Mouse (Mus musculus) frontal cortex, adult 2 months (tissue): ENCODE data around the gene Slc26a11. TPM values are rescaled to one million over a fixed set of nuclear protein-coding genes. Genes with fewer than 3 reads are reported as not detected.

ENCODE experiments used
- DNase-seq, 2 experiments: peaks; one replicate each; pipeline ENCODE4 v3.0.0; 2022; ENCODE audit warnings: low spot score in 1 of 2; ENCODE audit errors: extremely low spot score in 1 of 2
- polyA plus RNA-seq: library from polyadenylated mRNA; depleted of rRNA; stranded (reverse); fragments of >200 nt; gene quantifications from 2 replicates; pipeline ENCODE4 v1.2.3, GENCODE M21; 2012; rRNA removed

Gene Slc26a11
- polyA plus RNA-seq, result 5.9 and 6.6 TPM in 2 replicates

DNA sequence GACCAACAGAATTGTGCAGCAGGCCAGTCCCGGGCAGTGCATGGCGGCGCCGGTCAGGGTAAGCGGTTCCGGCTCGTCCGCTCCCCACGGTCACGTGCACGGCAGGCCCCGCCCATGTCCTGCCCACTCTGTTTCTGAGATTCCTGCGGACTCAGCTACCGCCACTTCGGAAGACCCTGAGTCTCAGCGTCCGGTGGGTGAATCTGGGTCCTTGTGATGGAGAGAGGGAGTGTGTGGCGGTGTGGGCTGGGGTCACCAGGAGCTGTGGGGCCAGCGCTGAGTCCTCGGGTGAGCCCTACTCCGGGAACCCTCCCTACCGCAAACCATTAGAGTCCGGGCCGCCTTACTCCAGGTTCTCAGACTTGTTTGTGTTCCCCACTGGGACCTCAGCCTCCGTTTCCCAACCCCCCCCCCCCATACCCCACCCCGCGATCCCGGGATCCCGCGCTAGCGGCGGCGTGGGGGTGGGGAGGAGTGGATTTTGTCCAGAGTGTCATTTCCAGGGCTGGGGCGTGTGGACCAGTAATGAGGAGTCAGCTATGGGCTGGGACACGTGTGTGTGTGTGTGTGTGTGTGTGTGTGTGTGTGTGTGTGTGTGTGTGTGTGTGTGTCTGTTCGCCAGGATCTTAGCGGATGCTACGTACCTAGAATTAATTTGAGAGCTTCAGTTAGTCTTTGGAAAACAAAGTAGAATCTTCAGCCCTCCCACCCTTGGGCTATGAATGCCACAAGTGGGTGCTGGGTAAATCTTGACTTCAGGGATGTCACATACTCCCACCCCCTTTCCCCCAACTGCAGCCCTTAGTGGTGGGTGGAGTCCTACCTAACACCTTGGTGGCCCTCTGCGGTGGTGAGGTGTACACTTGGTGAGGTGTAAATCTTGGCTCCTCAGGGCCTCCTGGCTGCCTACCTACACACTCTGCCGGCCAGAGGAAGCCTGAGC lies at the start of gene Slc26a11, which contains the start of gene Sgsh:
TSS of gene Slc26a11 (plus strand) at position 115 of the 943 bp plus-strand sequence.
TSS of gene Sgsh (minus strand) at position 94 of the 943 bp plus-strand sequence.
- peak; percentile 29 to 67 for DNase-seq

DNA sequence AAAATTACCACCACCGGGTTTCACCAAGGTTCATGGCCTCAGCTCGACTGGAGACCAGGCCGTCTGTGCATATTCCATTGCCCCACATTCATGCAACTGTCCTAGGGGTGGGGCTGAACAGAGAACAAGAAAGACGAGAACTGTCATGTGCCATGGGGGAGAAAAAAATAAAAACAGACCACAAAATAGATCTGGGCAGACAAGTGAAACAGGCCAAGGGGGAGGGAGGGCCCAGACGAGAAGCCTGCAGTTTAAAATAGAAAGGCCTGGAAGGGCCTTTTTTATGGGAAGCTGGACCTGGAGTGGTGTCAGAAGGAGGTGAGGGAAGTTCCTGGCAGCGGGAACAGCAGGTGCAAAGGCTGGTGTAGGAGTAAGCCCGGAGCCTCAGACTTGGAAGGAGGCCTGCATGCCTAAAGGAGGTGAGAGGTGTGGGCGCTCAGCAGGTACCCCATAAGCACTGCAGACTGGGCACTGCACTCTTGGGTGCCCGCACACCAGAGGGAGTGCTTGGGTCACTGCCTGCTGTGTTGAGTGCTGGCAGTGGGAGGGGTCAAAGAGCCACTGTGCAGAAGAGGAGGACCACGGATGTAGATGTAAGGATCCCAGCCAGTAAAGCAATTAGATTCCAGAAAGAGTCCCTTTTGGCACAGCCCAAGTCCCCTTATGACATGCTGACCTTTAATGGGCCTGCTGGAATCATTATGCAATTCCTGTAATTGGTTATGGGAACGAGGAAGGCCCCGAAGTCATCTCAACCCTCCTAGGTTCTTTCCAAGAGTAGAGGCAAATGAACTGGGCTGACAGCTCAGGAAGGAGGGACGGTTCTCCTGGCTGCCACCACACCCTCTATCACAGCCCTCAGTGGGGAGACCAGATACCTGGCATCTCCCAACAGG lies 48.3 kb upstream of the Slc26a11 start:
- DNase-seq, result no peak

DNA sequence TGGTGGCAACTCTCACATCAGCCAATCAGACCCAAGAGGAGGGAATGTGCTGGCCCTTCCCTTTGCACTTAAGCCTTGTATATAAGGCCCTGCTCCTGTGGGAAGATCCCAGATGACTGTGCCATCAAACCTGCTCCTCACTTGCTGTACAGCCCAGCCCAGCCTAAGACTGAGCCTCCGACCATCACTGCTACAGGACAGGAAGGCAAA lies 47.8 kb upstream of the Slc26a11 start, which contains the start of gene Card14:
TSS of gene Card14 (plus strand) at position 111 of the 210 bp plus-strand sequence.
- DNase-seq, result no peak

DNA sequence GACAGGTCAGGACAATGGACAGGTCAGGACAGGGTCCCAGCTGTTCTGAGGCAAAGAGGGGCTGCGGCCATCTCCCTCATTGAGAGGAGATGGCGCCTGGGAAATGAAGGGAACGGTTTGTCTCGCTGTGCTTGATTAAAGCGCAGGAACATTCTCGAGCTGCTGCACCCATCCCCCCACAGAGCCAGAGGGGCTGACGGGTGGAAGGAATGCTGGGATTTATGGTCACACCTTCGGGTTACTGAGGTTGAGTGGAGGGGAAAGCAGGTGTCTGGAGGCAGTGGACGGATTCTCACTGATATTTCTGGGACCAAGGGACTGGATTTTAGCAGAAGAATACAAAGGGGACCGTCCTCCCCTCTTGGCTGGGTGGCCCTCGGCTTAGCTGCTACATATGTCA lies 47.4 kb upstream of the Slc26a11 start:
- no peak for DNase-seq

DNA sequence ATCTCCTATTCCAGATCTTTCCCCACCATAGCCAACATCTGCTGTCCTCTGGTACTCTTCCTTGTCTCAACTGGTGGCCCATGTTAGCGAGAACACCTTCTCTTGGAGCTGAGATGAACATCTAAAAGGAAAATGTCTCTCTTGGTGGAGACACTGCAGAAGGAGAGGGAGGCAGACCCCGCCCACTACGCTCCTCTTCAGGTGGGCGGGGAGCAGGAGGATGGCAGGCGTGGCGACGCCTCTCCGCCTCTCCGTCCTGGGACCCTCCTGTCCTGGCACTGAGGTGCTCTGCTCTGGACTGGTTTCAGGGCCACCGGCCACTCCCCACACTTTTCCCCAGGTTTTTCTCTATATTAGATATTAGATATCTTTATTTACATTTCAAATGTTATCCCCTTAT lies 44.7 kb upstream of the Slc26a11 start:
- DNase-seq, result no peak

DNA sequence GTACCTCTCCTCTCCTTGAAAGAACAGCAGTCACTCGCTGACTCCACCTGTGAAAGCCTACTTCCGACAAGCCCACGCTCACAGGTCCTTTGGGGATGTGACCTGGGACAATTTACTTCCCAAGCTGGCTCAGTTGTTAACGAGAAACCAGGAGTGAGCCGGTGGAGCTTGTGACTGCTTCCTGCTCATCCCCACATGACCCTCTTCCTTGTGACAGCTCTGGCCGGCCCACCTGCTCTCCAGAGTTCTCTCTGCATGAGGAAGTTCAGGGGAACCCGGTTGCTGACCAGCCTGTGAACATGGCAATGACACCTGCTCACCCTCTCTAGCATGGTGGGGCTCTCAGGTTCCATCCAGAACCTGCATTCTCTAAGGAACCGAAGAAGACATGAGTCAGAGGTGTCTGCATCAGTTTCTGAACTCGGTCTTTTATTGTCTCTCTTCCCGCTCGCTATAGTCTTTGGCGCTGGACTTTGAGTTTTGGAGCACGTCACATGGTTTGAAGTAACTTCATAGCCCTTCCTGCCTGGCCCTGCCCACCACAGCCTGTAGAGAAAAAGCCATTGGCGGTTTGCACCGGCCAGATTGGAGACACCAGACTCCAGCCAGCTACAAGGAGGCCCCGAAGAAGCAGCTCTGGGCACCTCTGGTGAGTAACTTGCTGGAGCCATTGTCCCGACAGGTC lies 41.0 kb upstream of the Slc26a11 start:
- DNase-seq, result no peak

DNA sequence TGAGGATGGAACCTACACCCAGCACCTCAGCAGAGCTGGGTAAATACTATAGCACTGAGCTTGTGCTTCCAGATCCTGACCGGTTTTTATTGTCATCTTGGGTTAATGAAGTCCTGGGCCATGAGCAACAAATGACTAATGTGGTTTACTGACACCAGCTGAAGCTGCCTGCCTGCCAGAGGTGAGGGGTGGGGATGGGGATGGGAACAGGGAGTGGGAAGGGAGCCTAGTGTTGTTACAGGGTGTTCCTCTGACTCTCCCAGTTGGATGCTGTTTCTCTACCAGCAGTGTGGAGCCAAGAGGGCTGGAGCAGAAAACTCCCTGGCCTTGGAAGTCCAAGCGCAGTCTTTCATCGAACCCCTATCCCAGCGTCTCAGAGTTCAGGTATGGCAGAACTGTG lies 38.6 kb upstream of the Slc26a11 start:
- DNase-seq, result no peak

DNA sequence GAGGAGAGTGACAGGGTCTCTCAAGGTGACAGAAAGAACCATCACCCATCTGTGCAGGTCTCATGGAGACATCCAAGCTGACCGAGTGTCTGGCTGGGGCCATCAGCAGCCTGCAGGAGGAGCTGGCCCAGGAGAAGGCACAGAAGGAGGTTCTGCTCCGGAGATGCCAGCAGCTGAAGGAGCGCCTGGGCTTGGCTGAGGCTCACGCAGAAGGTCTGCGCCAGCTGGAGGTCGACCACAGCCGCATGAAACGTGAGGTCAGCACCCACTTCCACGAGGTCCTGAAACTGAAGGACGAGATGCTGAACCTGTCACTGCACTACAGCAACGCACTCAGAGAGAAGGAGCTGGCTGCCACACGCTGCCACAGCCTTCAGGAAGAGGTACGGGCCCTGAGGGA lies 32.8 kb upstream of the Slc26a11 start:
- DNase-seq, result no peak

DNA sequence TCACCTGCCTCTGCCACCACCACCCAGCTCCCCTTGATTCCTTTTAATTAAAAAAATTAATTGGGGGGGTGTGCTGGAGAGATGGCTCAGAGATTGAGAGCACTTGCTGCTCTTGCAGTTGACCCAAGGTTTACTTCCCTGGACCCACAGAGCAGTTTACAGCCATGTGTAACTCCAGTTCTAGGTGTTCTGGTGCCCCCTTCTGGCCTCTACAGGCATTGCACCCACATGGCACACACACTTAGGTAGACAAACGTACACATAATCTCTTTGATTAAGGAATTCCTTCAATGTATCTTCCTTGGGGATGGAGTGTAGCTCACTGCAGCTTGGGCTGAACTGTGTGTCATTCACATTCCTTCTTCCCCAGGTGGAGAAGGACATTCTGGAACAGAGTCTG lies 30.3 kb upstream of the Slc26a11 start:
- DNase-seq, result no peak

DNA sequence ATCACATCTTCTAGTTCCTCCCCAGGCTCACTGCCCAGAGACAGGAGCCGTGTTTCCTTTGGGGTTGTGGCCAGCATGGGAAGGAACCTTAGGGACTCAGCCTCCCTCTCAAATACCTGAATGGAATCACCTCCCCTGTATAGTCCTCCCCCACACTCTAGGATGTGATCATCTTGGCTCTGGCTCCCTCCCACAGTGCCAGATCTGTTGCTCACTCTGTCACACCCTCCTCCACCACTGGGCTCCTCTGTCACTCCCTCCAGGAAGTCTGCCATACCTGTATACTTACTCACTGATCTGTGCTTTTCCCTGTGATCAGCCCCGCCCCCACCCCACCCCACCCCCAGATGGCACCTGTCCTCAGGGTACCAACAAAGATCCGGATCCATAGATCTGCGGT lies 24.8 kb upstream of the Slc26a11 start:
- peak in 1 of 2 experiments; percentile 49 for DNase-seq

DNA sequence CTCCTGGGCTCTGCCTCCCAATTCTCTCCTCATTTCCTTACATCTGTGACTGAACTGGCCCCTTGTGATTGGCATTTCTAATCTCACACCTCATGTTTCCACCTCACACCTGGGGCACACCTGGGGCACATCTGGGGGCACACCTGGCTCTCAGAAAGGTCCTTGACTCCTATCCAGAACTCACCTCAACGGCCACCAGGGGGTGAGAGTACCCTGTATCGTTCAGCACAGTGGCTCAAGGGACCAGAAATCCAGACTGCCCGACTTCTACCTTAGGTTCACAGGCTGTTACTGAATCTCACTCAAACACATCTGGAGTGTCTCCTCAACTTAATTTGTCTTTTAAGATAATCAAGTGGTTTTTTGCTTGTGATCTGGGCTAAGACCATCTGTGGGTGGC lies 23.4 kb upstream of the Slc26a11 start:
- no peak for DNase-seq

DNA sequence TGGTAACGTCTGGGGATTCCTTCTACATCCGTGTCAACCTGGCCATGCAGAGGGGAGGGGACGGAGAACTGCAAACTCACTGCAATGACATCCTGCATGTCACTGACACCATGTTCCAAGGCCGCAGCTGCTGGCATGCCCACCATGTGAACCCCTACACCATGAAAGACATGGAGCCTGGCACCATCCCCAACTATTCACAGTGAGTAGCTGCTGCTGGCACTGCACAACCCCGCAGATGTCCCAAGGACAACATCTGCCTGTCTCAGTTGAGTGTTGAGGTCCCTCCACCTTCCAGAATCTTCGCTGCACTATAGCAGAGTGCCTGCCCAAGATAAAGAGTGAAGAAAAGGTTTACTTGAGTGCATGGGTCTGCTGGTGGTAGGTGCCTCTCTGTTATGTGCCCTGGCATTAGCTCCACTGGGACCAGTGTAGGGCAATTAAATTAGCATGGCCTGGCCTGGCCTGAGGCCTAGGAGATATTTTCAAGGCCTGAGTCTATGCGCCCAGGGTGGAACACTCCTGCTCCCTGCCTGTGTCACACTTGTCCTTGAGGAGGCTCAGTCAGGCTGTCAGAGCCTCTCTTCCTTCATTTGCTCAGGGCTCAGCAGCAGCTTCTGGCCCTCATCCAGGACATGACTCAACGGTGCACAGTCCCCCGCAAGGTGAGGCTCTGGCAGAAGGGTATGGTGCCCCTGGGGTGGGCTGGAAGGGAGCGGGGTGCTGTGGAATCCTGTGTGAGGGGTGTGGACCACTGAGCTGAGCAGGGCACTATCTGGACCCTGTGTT lies 16.9 kb upstream of the Slc26a11 start:
- DNase-seq, result no peak

DNA sequence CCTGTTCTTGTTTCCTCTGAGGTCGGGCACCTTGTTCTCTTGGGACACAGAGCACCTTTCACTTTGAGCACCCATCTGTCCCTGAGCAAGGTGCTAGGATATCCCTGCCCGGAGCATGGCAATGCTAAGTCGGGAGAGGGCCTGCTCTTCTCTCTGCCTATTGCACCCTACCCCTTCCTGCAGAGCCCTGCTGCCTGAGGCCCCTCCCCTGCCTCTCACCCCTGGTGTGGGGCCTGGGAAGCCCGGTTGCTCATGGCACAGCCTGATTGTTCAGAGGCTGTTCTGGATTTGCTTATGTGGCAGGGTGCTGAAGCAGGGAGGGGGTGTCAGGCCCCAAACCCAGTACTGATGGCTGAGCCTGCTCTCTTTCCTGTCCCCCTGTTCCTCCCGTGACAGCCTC lies 16.2 kb upstream of the Slc26a11 start:
- no peak for DNase-seq

DNA sequence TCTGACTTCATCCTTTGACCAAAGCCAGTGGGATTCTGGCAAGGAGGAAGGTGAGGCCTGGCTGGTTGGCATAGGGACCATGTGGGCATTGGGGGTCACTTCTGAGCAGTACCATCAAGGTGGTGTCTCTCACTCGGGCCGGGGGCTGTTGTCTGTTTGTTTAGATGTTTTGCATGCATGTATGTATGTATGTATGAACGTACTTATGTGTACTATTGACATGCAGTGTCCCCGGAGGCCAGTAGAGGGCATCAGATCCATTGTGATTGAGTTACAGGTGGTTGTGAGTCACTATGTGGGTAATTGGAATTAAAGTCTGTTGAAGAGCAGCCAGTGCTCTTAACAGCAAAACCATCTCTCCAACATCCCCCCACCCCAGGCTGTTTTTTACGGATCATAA lies 15.7 kb upstream of the Slc26a11 start:
- peak; percentile 49 to 88 for DNase-seq

DNA sequence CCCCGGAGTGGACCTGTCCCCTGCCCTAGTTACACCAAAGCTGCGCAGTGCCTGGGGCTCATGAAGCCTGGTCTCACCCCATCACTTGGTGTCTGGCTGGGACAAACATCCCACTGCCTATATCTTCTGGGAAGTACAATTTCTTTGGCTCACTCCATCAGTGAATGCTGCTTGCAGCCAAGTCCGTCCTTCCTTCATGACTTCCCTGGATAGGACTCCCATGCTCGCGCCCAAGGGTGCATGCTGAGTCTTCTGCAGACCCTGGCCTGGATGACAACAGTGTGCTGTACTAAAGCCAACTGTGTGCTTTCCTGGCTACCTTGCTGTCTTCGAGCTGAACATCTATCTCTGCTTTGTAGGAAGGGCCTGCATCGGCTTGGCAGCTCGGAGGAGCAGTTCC lies 11.2 kb upstream of the Slc26a11 start:
- no peak for DNase-seq

DNA sequence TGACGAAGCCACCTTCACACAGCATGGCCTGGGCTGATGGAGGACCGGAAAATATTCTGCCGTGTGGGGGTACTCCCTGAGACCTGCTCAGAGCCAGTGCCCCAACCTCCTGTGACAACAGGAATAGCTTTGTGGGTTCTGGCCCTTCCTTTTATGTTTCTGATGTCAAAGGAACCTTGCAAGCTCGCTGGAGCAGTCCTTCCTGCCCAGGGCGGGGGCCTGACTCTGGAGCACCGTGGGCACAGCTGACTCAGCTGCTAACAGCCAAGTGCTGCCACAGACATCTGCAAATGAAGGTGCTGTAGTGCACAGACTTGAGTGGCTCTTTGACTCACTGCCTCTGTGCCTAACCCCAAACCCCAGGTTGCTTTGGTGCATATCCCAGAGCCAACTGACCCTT lies 10.5 kb upstream of the Slc26a11 start:
- no peak for DNase-seq

DNA sequence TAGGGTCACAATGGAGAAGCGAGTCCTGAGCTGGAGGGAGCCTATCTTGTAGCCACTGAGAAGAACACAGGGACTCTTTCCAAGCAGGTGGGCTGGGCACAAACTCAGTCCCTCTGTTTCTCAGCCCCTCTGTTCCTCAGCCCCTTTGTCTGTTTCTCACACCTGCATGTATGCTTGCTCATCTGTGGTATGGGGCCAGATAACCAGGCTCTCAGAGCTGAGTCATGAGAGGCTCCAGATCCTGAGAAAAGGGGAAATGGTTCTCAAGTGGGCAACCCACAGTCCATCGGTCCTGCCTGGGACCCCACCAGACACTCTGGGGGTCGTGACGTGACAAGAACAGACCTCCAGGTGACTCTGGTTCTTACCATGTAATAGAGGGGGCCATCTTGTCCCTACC lies 8.2 kb upstream of the Slc26a11 start:
- DNase-seq, result no peak

DNA sequence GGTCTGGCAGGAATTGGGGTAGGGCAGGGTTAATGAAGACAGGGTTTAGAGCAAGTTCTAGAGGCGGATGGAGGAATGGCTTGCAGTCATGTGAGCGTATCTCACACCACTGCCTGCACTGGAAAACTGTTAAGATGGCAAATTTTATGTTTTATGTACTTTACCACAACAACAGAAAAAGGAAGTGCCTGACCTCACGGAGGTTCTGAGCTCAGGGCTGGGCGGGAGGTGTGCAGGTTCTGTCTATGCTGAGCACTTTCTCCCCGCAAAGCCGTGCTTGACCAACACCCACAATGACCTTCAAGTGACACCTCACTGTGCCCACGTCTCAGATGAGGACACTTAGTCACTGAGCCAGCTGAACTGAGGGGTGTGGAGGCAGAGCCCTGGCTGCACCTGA lies 3.2 kb upstream of the Slc26a11 start:
- DNase-seq, result no peak

DNA sequence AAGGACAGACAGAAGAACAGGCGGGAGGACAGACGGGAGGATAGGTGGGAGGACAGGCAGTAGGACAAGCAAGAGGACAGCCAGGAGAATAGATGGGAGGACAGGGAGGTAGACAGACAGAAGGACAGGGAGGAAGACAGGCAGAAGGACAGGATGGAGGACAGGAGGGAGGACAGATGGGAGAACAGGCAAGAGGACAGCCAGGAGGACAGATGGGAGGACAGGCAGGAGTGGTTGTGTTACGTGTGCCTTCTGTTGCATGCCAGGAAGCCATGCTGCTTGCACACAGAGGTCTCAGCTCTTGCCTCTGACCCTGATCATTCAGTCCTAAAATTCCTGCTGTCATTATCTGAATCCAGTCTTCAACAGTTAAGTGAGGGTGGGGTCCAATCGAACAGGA lies 1.4 kb upstream of the Slc26a11 start:
- no peak for DNase-seq

DNA sequence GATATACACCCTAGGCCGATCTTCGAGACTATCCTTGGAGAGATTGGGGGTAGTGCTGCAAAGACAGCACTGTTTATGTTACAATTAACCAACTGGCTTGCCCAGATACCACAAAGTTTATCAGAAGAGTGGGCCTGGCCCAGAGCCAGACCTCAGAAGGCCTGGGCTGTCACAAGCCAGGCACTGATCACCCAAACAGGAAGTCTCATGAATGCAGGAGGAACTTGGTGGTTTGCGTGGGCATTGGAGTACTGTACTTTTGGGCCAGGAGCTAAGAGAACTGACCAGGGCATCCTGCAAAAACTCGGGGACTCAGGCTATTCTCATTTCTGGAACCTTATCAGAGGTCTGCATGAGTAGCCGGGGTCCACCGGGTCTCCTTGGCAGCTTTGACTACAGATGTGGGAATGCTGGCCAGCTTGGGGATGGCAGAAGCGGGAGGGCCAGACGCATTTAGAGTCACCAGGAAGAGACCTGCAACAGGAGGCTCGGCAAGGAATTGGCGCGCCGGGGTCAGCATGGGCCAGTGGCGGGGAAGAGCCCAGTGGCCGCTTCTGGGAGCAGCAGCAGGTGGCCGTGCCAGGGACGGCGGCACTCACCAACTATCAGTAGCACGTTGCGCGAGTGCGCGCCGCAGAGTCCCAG lies 437 bp upstream of the Slc26a11 start:
- no peak for DNase-seq
